Mouse (Mus musculus) cerebellum, adult 2 months (tissue): ENCODE data around the gene Erc2. TPM values are rescaled to one million over a fixed set of nuclear protein-coding genes. Genes with fewer than 3 reads are reported as not detected.

Source experiments
- DNase-seq, 2 experiments: peaks; one replicate each; pipeline ENCODE4 v3.0.0; 2021
- H3K27ac ChIP-seq: fragments of 200-500 bp; 2 replicates; pipeline ENCODE4 v1.5.1; 2012; ENCODE audit warnings: low read length, control low read depth, inconsistent platforms; ENCODE audit not compliant: insufficient read depth
- H3K27me3 ChIP-seq: fragments of 200-500 bp; 2 replicates; pipeline ENCODE4 v1.6.1; 2012; ENCODE audit warnings: inconsistent platforms, mild to moderate bottlenecking, low read length, moderate library complexity; ENCODE audit not compliant: control insufficient read depth, insufficient read depth
- H3K4me1 ChIP-seq: fragments of 200-500 bp; 2 replicates; pipeline ENCODE4 v1.6.1; 2011; ENCODE audit warnings: low read length; ENCODE audit not compliant: control insufficient read depth, insufficient read depth
- H3K4me3 ChIP-seq: fragments of 200-500 bp; replicated peaks from 2 replicates; pipeline ENCODE3; 2011; ENCODE audit warnings: mild to moderate bottlenecking, low read depth, low read length, control low read depth; ENCODE audit not compliant: insufficient read depth
- CTCF ChIP-seq: fragments of 200-500 bp; IDR thresholded peaks from 2 replicates; pipeline ENCODE4 v1.5.1; 2011; ENCODE audit warnings: low read depth, mild to moderate bottlenecking, control low read depth, low read length, moderate library complexity, borderline replicate concordance; ENCODE audit not compliant: insufficient read depth
- POLR2A ChIP-seq: fragments of 200-500 bp; IDR thresholded peaks from 2 replicates; pipeline ENCODE4 v1.6.1; 2011; ENCODE audit warnings: low read length, control low read depth, borderline replicate concordance; ENCODE audit not compliant: insufficient read depth
- WGBS: fragments of 180-500 bp; shearing (Covaris S2); methylation state at CpG from one replicate; pipeline ENCODE4 v1.1.7; 2018; 5-methylcytosine and 5-hydroxymethylcytosine counted together
- polyA plus RNA-seq: library from polyadenylated mRNA; depleted of rRNA; stranded (reverse); fragments of >200 nt; gene quantifications from 2 replicates; pipeline ENCODE4 v1.2.3, GENCODE M21; 2012

Gene Erc2
- polyA plus RNA-seq, 1 experiment = 15.1 TPM

GRCm38 (mm10) chr14:28359983-28360382, 737.8 kb downstream of the Erc2 start:
- TF ChIP-seq CTCF (no peak), POLR2A (no peak)
- WGBS = 93% methylated on average over 4 of the region's 4 CpGs
- no peaks in the 10 kb centered on the region for H3K4me1 ChIP-seq
- DNase-seq = no peak
- no peak overlapping the region for H3K4me3 ChIP-seq
- no peak overlapping the region for H3K27ac ChIP-seq
- no peaks in the 10 kb centered on the region for H3K27me3 ChIP-seq

DNA sequence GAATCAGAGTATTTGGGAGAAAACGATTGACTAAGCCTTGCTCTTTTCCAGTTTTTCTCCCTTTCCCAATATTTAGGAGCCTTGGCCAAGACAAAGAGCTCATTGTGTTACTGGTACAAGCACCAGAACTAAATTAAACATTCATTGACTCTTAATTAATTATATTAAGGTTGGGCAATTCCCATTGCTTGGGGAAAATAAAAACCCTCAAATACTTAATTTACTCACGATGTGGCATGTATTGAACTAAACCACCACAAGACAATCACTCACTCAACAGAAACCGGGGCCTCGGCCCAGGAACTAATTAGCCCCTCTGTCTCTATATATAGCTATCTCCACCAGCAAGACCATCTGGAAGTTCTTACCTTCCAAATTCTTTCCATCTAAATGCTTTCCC, 740.1 kb downstream of the Erc2 start:
- no peaks in the 10 kb centered on the region for H3K4me1 ChIP-seq
- no peak overlapping the region for H3K27ac ChIP-seq
- DNase-seq = no peak
- WGBS = 73% methylated on average over 4 of the region's 4 CpGs
- TF ChIP-seq POLR2A = no peak
- TF ChIP-seq CTCF = no peak
- no peaks in the 10 kb centered on the region for H3K27me3 ChIP-seq
- H3K4me3 ChIP-seq = no peak overlapping the region

DNA sequence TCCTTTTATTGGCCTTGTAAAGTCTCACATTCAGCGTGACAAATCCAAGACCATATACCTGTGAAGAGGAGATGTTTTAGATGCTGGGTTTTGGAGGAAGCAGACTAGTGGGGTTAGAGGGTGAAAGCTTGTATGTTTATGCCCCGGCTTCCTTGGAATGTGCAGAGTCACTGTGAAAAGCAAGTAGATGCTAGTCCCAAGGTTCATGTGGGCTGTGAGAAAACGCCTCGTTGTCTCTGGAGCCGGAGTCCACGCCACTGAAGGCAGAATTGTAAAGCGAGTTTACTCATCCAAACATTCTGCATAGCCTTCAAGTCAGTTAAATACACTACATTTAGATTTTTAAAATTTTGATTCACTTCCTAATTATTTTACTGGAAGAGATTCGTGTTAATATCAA, 748.5 kb downstream of the Erc2 start:
- Histone ChIP-seq H3K4me1 (no peaks in the 10 kb centered on the region), H3K27ac (no peak overlapping the region)

GRCm38 (mm10) chr14:28371651-28372050, 749.4 kb downstream of the Erc2 start:
- no peak for TF ChIP-seq POLR2A
- TF ChIP-seq CTCF = no peak
- Histone ChIP-seq H3K4me1 (no peaks in the 10 kb centered on the region), H3K4me3 (no peak overlapping the region), H3K27me3 (no peaks in the 10 kb centered on the region), H3K27ac (no peak overlapping the region)
- DNase-seq = no peak
- 91% methylated on average over 10 of the region's 10 CpGs for WGBS

More for the DNA sequence above, 748.5 kb downstream of the Erc2 start:
- 89% methylated on average over 8 of the region's 8 CpGs for WGBS
- no peak overlapping the region for H3K4me3 ChIP-seq
- TF ChIP-seq POLR2A (no peak), CTCF (no peak)
- no peaks in the 10 kb centered on the region for H3K27me3 ChIP-seq
- no peak for DNase-seq

- no peak overlapping the region for H3K27ac ChIP-seq
- no peak overlapping the region for H3K4me3 ChIP-seq
- H3K27me3 ChIP-seq = no peaks in the 10 kb centered on the region
- H3K4me1 ChIP-seq = no peaks in the 10 kb centered on the region
- 32% methylated on average over 10 of the region's 10 CpGs for WGBS
- no peak for TF ChIP-seq CTCF
- TF ChIP-seq POLR2A = no peak
- no peak for DNase-seq
Observed at GRCm38 (mm10) chr14:28375642-28376091, 753.4 kb downstream of the Erc2 start.

- H3K27ac ChIP-seq = no peak overlapping the region
- no peaks in the 10 kb centered on the region for H3K27me3 ChIP-seq
- DNase-seq = no peak
Observed at GRCm38 (mm10) chr14:28376208-28376805, 754.1 kb downstream of the Erc2 start.

DNA sequence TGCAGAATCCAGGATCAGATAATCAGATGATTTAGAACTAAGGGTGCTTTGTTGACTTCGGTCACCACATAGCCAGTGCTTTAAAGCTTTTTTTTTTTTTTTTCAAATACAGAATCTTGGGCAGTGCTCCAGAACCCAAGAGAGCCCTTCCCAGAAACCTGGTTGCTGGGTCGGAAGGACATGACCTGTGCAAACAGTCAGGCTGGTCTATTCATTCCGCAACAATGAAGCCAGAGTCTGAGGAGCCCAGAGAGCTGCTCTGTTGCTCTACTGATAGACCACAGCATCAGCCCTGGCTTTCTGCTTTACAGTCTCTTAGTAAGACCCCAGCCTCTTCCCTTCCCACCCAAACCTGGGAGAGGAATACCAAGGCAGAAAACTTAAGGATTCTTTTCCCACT, 755.3 kb downstream of the Erc2 start:
- Histone ChIP-seq H3K4me1 (no peaks in the 10 kb centered on the region), H3K27ac (no peak overlapping the region), H3K4me3 (no peak overlapping the region), H3K27me3 (no peaks in the 10 kb centered on the region)
- WGBS = 76% methylated on average over 3 of the region's 3 CpGs
- TF ChIP-seq CTCF = no peak
- no peak for TF ChIP-seq POLR2A
- DNase-seq = no peak

More at GRCm38 (mm10) chr14:28376208-28376805, 754.1 kb downstream of the Erc2 start:
- 63% methylated on average over 9 of the region's 9 CpGs for WGBS
- H3K4me1 ChIP-seq = no peaks in the 10 kb centered on the region
- no peak overlapping the region for H3K4me3 ChIP-seq
- TF ChIP-seq POLR2A = no peak
- no peak for TF ChIP-seq CTCF

- Histone ChIP-seq H3K4me3 (no peak overlapping the region), H3K27ac (no peak overlapping the region), H3K27me3 (no peaks in the 10 kb centered on the region), H3K4me1 (no peaks in the 10 kb centered on the region)
- WGBS = 76% methylated on average over 3 of the region's 3 CpGs
- TF ChIP-seq CTCF (no peak), POLR2A (no peak)
- DNase-seq = no peak
Observed at GRCm38 (mm10) chr14:28380129-28380528, 757.9 kb downstream of the Erc2 start.
